Mouse (Mus musculus) C3H10T1/2 (cell line): ENCODE results near the gene Matn4. TPM values are rescaled to one million over a fixed set of nuclear protein-coding genes. Genes with fewer than 3 reads are reported as not detected.

ENCODE experiments used
- polyA plus RNA-seq, 2 experiments: library from polyadenylated mRNA; unstranded; fragments of >200 nt; fragmentation: generic; extraction: Trizol; gene quantifications; one replicate each; pipeline ENCODE4 v1.2.1; 2012; ENCODE audit warnings: missing spikeins in 2 of 2

Matn4 gene
- polyA plus RNA-seq = 1 to 10 TPM in 1 of 2 experiments, under 1 TPM in 1; 0.02 to 1.3 TPM

GRCm38 (mm10) chr2:164405060-164405459, at the start of gene Matn4:
Matn4 (minus strand) TSS chr2:164405160.

DNA sequence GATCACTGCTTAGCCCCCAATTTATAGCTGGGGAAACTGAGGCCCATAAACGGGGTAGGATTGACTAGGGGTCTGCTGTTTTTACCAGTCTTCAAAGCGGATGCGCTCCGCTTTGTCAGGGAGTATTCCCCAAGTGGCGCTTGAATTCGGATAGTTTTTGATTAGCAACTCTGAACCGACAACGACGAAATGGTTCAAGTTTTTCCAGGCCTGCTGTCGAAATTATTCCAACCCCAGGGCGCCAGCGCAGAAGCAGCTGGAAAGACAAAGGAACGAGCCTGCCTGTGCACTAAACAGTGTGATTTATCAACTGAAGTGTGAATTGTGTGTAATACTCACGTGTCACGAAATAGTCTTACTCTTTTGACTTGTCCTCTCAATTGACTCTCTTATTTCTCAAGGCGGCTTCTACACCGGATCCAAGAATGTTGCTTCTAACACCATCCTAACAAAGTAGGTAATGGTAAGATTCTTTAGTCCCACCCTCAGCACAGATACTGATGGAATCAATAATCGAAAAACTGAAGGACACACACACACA, 38.6 kb upstream of the Matn4 start, which contains the start of gene Sdc4:
Sdc4 (minus strand) TSS at position 428 of the 541 bp plus-strand sequence.

DNA sequence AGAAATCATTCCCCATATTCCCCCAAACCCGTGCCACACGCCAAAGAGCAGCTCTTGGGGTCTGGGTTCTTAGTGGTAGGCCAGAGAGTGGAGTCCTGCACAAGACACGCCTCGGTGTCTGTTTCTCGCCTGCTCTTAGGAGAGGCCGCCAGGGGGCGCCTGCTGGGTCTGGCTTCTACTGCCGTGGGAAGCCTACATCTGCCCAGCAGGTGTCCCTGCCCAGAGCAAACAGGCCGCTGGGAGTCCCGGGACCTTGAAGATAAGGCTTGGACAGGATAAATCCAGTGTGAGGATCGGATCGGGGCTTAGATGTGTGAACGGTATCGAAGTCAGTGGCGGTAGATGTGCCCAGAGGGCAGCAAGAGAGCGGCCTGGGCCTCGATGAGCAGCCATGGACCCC, 2.1 kb downstream of the Matn4 start, which contains the start of gene Rbpjl:
Rbpjl (plus strand) TSS at position 236 of the 400 bp plus-strand sequence.

GRCm38 (mm10) chr2:164389020-164389419, 15.9 kb downstream of the Matn4 start, which contains the start of gene Slpi:
Slpi (minus strand) TSS chr2:164389095.

Other genes starting within 250 kb of the Matn4 start
- gene Kcns1, start 234.0 kb downstream of the Matn4 start, polyA plus RNA-seq = not detected
- not detected for gene Wfdc5, start 222.4 kb downstream of the Matn4 start, polyA plus RNA-seq
- not detected for gene Wfdc12, start 214.6 kb downstream of the Matn4 start, polyA plus RNA-seq
- under 1 TPM in 1 of 2 experiments, not detected in 1; 0.17 TPM for gene Wfdc15a, start 205.0 kb downstream of the Matn4 start, polyA plus RNA-seq
- not detected for gene Wfdc15b, start 183.5 kb downstream of the Matn4 start, polyA plus RNA-seq
- gene Svs2, start 166.7 kb downstream of the Matn4 start, polyA plus RNA-seq = not detected
- gene Svs3b, start 148.5 kb downstream of the Matn4 start, polyA plus RNA-seq = not detected
- gene Svs4, start 126.7 kb downstream of the Matn4 start, polyA plus RNA-seq = not detected
- not detected for gene Svs3a, start 115.9 kb downstream of the Matn4 start, polyA plus RNA-seq
- gene Svs6, start 88.4 kb downstream of the Matn4 start, polyA plus RNA-seq = not detected
- gene Svs5, start 72.4 kb downstream of the Matn4 start, polyA plus RNA-seq = not detected
- 1 to 10 TPM; 5.8 to 9.0 TPM for gene Slpi, start 16.1 kb downstream of the Matn4 start, polyA plus RNA-seq
- under 1 TPM in 1 of 2 experiments, not detected in 1; 0.02 TPM for gene Rbpjl, start 2.0 kb downstream of the Matn4 start, polyA plus RNA-seq
- 100 to 1,000 TPM in 1 of 2 experiments, 10 to 100 TPM in 1; 15.9 to 107 TPM for gene Sdc4, start 38.7 kb upstream of the Matn4 start, polyA plus RNA-seq
- gene Sys1, start 51.8 kb upstream of the Matn4 start, polyA plus RNA-seq = 10 to 100 TPM; 54.4 to 73.3 TPM
- gene Gm20458, start 55.8 kb upstream of the Matn4 start, polyA plus RNA-seq = 10 to 100 TPM; 15.0 to 18.1 TPM
- gene Trp53tg5, start 68.6 kb upstream of the Matn4 start, polyA plus RNA-seq = not detected
- 1 to 10 TPM; 6.0 to 8.9 TPM for gene Dbndd2, start 80.9 kb upstream of the Matn4 start, polyA plus RNA-seq
- 100 to 1,000 TPM in 1 of 2 experiments, 10 to 100 TPM in 1; 77.8 to 142 TPM for gene Pigt, start 92.4 kb upstream of the Matn4 start, polyA plus RNA-seq
- gene Wfdc2, start 157.3 kb upstream of the Matn4 start, polyA plus RNA-seq = not detected
- not detected for gene Spint3, start 168.3 kb upstream of the Matn4 start, polyA plus RNA-seq
- not detected for gene Wfdc6a, start 180.3 kb upstream of the Matn4 start, polyA plus RNA-seq
- not detected for gene Eppin, start 188.4 kb upstream of the Matn4 start, polyA plus RNA-seq
- gene Wfdc6b, start 208.4 kb upstream of the Matn4 start, polyA plus RNA-seq = not detected
- gene Wfdc8, start 208.5 kb upstream of the Matn4 start, polyA plus RNA-seq = not detected
- not detected for gene Wfdc16, start 233.6 kb upstream of the Matn4 start, polyA plus RNA-seq